Mouse (Mus musculus): ENCODE data around the gene B830017H08Rik. TPM values are rescaled to one million over a fixed set of nuclear protein-coding genes. Genes with fewer than 3 reads are reported as not detected.

The B830017H08Rik gene
- total and polyA plus RNA-seq, 2 experiments from 2014 or later, result 6.3 to 9.1 TPM

- 3% methylated on average over 61 of the region's 81 CpGs for whole genome bisulfite sequencing
- DNase-seq (ENCODE audit: low spot score) (peak; percentile 36), ATAC-seq (peak; percentile 35; the same call in 1 of the 2 replicates)
- Histone ChIP-seq H3K36me3 (ENCODE audit: insufficient read depth, low read length) (peaks cover 5% of the 10 kb centered on the region; the same call in 1 of the 2 replicates), H3K4me2 (ENCODE audit: low read depth, low read length) (peak within 1 kb of the TSS; percentile 88), H3K27ac (no peak within 1 kb of the TSS), H3K4me1 (ENCODE audit: insufficient read depth, low read length) (peaks cover 8% of the 10 kb centered on the region), H3K9me3 (ENCODE audit: low read length) (no peaks in the 10 kb centered on the region), H3K9ac (replicated peaks; ENCODE audit: low read length) (peak within 1 kb of the TSS; percentile 58), H3K27me3 (ENCODE audit: insufficient read depth, low read length) (peaks cover 49% of the 10 kb centered on the region), H3K4me3 (ENCODE audit: low read length) (peak within 1 kb of the TSS; percentile 55)
- TF ChIP-seq CTCF (IDR thresholded peaks at IDR 0.05; ENCODE audit: low read depth), result no peak
These were observed 35.7 kb upstream of the B830017H08Rik start, which contains the start of gene Scarf2 for GRCm38 (mm10) chr16:17796971-17797811. TSS of gene Scarf2 (plus strand) at chr16:17797282.

- Histone ChIP-seq H3K4me2 (ENCODE audit: low read depth, low read length) (peak overlapping the region; percentile 88), H3K9me3 (ENCODE audit: low read length) (no peaks in the 10 kb centered on the region), H3K27ac (no peak overlapping the region), H3K27me3 (ENCODE audit: insufficient read depth, low read length) (peaks cover 56% of the 10 kb centered on the region), H3K36me3 (ENCODE audit: insufficient read depth, low read length) (no peaks in the 10 kb centered on the region; the same call in 1 of the 2 replicates), H3K4me1 (ENCODE audit: insufficient read depth, low read length) (peaks cover 14% of the 10 kb centered on the region), H3K9ac (replicated peaks; ENCODE audit: low read length) (peak overlapping the region; percentile 58; the same call in 1 of the 2 replicates), H3K4me3 (ENCODE audit: low read length) (peak overlapping the region; percentile 55)
- no peak for TF ChIP-seq CTCF (IDR thresholded peaks at IDR 0.05; ENCODE audit: low read depth)
- no peak for DNase-seq (ENCODE audit: low spot score)
- 4% methylated on average over 29 of the region's 29 CpGs for WGBS
- ATAC-seq, result peak; percentile 8; the same call in 1 of the 2 replicates
These were observed 35.1 kb upstream of the B830017H08Rik start for GRCm38 (mm10) chr16:17797812-17798311.

- WGBS, result 7% methylated on average over 42 of the region's 45 CpGs
- DNase-seq (ENCODE audit: low spot score) (no peak), ATAC-seq (no peak)
- Histone ChIP-seq H3K36me3 (ENCODE audit: insufficient read depth, low read length) (no peaks in the 10 kb centered on the region), H3K27ac (no peak overlapping the region), H3K27me3 (ENCODE audit: insufficient read depth, low read length) (peaks cover 62% of the 10 kb centered on the region), H3K4me2 (ENCODE audit: low read depth, low read length) (peak overlapping the region; percentile 88), H3K4me1 (ENCODE audit: insufficient read depth, low read length) (peaks cover 18% of the 10 kb centered on the region), H3K4me3 (ENCODE audit: low read length) (peak overlapping the region; percentile 55), H3K9me3 (ENCODE audit: low read length) (no peaks in the 10 kb centered on the region), H3K9ac (replicated peaks; ENCODE audit: low read length) (peak overlapping the region; percentile 58; the same call in 1 of the 2 replicates)
- TF ChIP-seq CTCF (IDR thresholded peaks at IDR 0.05; ENCODE audit: low read depth), result no peak
These were observed 34.4 kb upstream of the B830017H08Rik start for GRCm38 (mm10) chr16:17798321-17799180.

- no peak for TF ChIP-seq CTCF (IDR thresholded peaks at IDR 0.05; ENCODE audit: low read depth)
- no peak for ATAC-seq
- Histone ChIP-seq H3K4me3 (ENCODE audit: low read length) (no peak overlapping the region), H3K9me3 (ENCODE audit: low read length) (no peaks in the 10 kb centered on the region), H3K27me3 (ENCODE audit: insufficient read depth, low read length) (peaks cover 72% of the 10 kb centered on the region), H3K27ac (no peak overlapping the region), H3K9ac (replicated peaks; ENCODE audit: low read length) (no peak overlapping the region), H3K36me3 (ENCODE audit: insufficient read depth, low read length) (no peaks in the 10 kb centered on the region), H3K4me1 (ENCODE audit: insufficient read depth, low read length) (peaks cover 25% of the 10 kb centered on the region), H3K4me2 (ENCODE audit: low read depth, low read length) (no peak overlapping the region)
- DNase-seq (ENCODE audit: low spot score), result no peak
These were observed 33.3 kb upstream of the B830017H08Rik start for GRCm38 (mm10) chr16:17799584-17799983.

GRCm38 (mm10) chr16:17801777-17802455 lies 31.0 kb upstream of the B830017H08Rik start:
- TF ChIP-seq CTCF (IDR thresholded peaks at IDR 0.05; ENCODE audit: low read depth), result no peak
- Histone ChIP-seq H3K9me3 (ENCODE audit: low read length) (no peaks in the 10 kb centered on the region), H3K4me3 (ENCODE audit: low read length) (no peak overlapping the region), H3K9ac (replicated peaks; ENCODE audit: low read length) (no peak overlapping the region), H3K36me3 (ENCODE audit: insufficient read depth, low read length) (no peaks in the 10 kb centered on the region), H3K4me1 (ENCODE audit: insufficient read depth, low read length) (peaks cover 31% of the 10 kb centered on the region), H3K27me3 (ENCODE audit: insufficient read depth, low read length) (peaks cover 73% of the 10 kb centered on the region), H3K27ac (no peak overlapping the region), H3K4me2 (ENCODE audit: low read depth, low read length) (no peak overlapping the region)
- 5% methylated on average over 7 of the region's 7 CpGs for WGBS
- DNase-seq (ENCODE audit: low spot score) (no peak), ATAC-seq (no peak)

GRCm38 (mm10) chr16:17802456-17802838 lies 30.5 kb upstream of the B830017H08Rik start:
- no peak for ATAC-seq
- Histone ChIP-seq H3K27ac (no peak overlapping the region), H3K4me2 (ENCODE audit: low read depth, low read length) (peak overlapping the region; percentile 70), H3K9me3 (ENCODE audit: low read length) (no peaks in the 10 kb centered on the region), H3K27me3 (ENCODE audit: insufficient read depth, low read length) (peaks cover 70% of the 10 kb centered on the region), H3K4me3 (ENCODE audit: low read length) (peak overlapping the region; percentile 39), H3K36me3 (ENCODE audit: insufficient read depth, low read length) (no peaks in the 10 kb centered on the region), H3K9ac (replicated peaks; ENCODE audit: low read length) (peak overlapping the region; percentile 35; the same call in 1 of the 2 replicates), H3K4me1 (ENCODE audit: insufficient read depth, low read length) (peaks cover 31% of the 10 kb centered on the region)
- WGBS, result 4% methylated on average over 18 of the region's 18 CpGs
- no peak for TF ChIP-seq CTCF (IDR thresholded peaks at IDR 0.05; ENCODE audit: low read depth)
- DNase-seq (ENCODE audit: low spot score), result no peak

Data from hindbrain, postnatal 0 days (tissue).